Mouse (Mus musculus) CH12.LX (cell line): ENCODE data around the gene Tex33. TPM values are rescaled to one million over a fixed set of nuclear protein-coding genes. Genes with fewer than 3 reads are reported as not detected.

Source experiments
- DNase-seq: peaks from one replicate; pipeline ENCODE4 v3.0.0-alpha.2; 2013; ENCODE audit errors: extremely low read depth
- H3K27ac ChIP-seq: 2 replicates; pipeline ENCODE4 v1.5.1; 2012; ENCODE audit warnings: low read depth, mild to moderate bottlenecking, control low read depth, moderate library complexity; ENCODE audit not compliant: insufficient read depth
- H3K27me3 ChIP-seq: replicated peaks from 2 replicates; pipeline ENCODE3; 2012; ENCODE audit warnings: inconsistent platforms
- H3K36me3 ChIP-seq, 2 experiments: replicated peaks in 1 of 2; 2 replicates each; pipeline versions ENCODE3 to v1.6.1; 2012; ENCODE audit warnings: inconsistent platforms in 1 of 2, low read length in 1 of 2, mild to moderate bottlenecking in 1 of 2, mixed read lengths in 1 of 2, moderate library complexity in 1 of 2; ENCODE audit not compliant: control insufficient read depth in 1 of 2, insufficient read depth in 1 of 2
- H3K4me1 ChIP-seq, 2 experiments: 2 replicates each; pipeline ENCODE4 v1.6.1; 2012; ENCODE audit warnings: inconsistent platforms in 1 of 2, moderate library complexity in 1 of 2; ENCODE audit not compliant: insufficient read depth in 2 of 2, control insufficient read depth in 1 of 2
- H3K4me2 ChIP-seq: 2 replicates; pipeline ENCODE4 v1.6.1; 2012; ENCODE audit warnings: low read depth, mild to moderate bottlenecking, control low read depth; ENCODE audit not compliant: poor library complexity, insufficient read depth, severe bottlenecking
- H3K4me3 ChIP-seq, 3 experiments: fragments of 150-350 bp in 1 of 3; sonication (generic) in 1 of 3; replicated peaks in 1 of 3; 2 replicates each; pipeline versions ENCODE3 to v1.5.1; 2011 to 2012; ENCODE audit warnings: low read depth in 2 of 3, low read length in 2 of 3, mild to moderate bottlenecking in 2 of 3, moderate library complexity in 2 of 3, control low read depth in 1 of 3, improper control_type of control experiment in 1 of 3, inconsistent platforms in 1 of 3, mixed read lengths in 1 of 3; ENCODE audit not compliant: poor library complexity in 1 of 3
- H3K79me2 ChIP-seq: replicated peaks from 2 replicates; pipeline ENCODE4 v1.6.1; 2012; ENCODE audit warnings: mild to moderate bottlenecking, moderate library complexity; ENCODE audit not compliant: control insufficient read depth, poor library complexity, insufficient read depth, severe bottlenecking; ENCODE audit errors: extremely low read depth
- H3K9ac ChIP-seq: 2 replicates; pipeline ENCODE4 v1.6.1; 2012; ENCODE audit warnings: low read depth, mild to moderate bottlenecking, control low read depth, moderate library complexity; ENCODE audit not compliant: insufficient read depth
- H3K9me3 ChIP-seq: replicated peaks from 2 replicates; pipeline ENCODE3; 2012; ENCODE audit warnings: low read length, inconsistent platforms, mixed read lengths
- BHLHE40 ChIP-seq: IDR thresholded peaks from 2 replicates; pipeline ENCODE4 v1.6.1; 2011; ENCODE audit warnings: mild to moderate bottlenecking, low read depth, low read length, improper control_type of control experiment
- CTCF ChIP-seq, 2 experiments: IDR thresholded peaks in 1 of 2; conservative IDR thresholded peaks in 1 of 2; 2 replicates each; pipeline ENCODE4 v1.5.1; 2011 to 2012; ENCODE audit warnings: low read depth in 2 of 2, low read length in 2 of 2, improper control_type of control experiment in 1 of 2, inconsistent platforms in 1 of 2, mild to moderate bottlenecking in 1 of 2, moderate library complexity in 1 of 2
- E2F4 ChIP-seq: IDR thresholded peaks from 2 replicates; pipeline ENCODE4 v1.6.1; 2011; ENCODE audit warnings: low read depth, low read length, improper control_type of control experiment; ENCODE audit not compliant: insufficient replicate concordance
- ELF1 ChIP-seq: IDR thresholded peaks from 2 replicates; pipeline ENCODE4 v1.6.1; 2014; ENCODE audit warnings: low read depth, mild to moderate bottlenecking, inconsistent platforms, low read length, improper control_type of control experiment
- ETS1 ChIP-seq: conservative IDR thresholded peaks from 2 replicates; pipeline ENCODE4 v1.6.1; 2012; ENCODE audit warnings: low read depth, mild to moderate bottlenecking, inconsistent platforms, low read length, improper control_type of control experiment, moderate library complexity
- HCFC1 ChIP-seq: IDR thresholded peaks from 2 replicates; pipeline ENCODE4 v1.6.1; 2012; ENCODE audit warnings: low read depth, mild to moderate bottlenecking, inconsistent platforms, low read length, improper control_type of control experiment
- IRF4 ChIP-seq: IDR thresholded peaks from 2 replicates; pipeline ENCODE4 v1.6.1; 2014; ENCODE audit warnings: low read depth, mild to moderate bottlenecking, inconsistent platforms, low read length, improper control_type of control experiment
- MAFK ChIP-seq: IDR thresholded peaks from 2 replicates; pipeline ENCODE4 v1.6.1; 2011; ENCODE audit warnings: low read length, improper control_type of control experiment; ENCODE audit not compliant: insufficient replicate concordance
- MAX ChIP-seq: IDR thresholded peaks from 2 replicates; pipeline ENCODE4 v1.6.1; 2011; ENCODE audit warnings: low read length, improper control_type of control experiment
- MAZ ChIP-seq: IDR thresholded peaks from 2 replicates; pipeline ENCODE4 v1.6.1; 2012; ENCODE audit warnings: low read depth, mild to moderate bottlenecking, inconsistent platforms, low read length, improper control_type of control experiment, moderate library complexity
- MXI1 ChIP-seq: IDR thresholded peaks from 2 replicates; pipeline ENCODE4 v1.6.1; 2011; ENCODE audit warnings: mild to moderate bottlenecking, low read depth, low read length, improper control_type of control experiment
- MYC ChIP-seq: IDR thresholded peaks from 2 replicates; pipeline ENCODE4 v1.6.1; 2011; ENCODE audit warnings: low read depth, mild to moderate bottlenecking, improper control_type of control experiment, low read length
- NRF1 ChIP-seq: IDR thresholded peaks from 2 replicates; pipeline ENCODE4 v1.6.1; 2014; ENCODE audit warnings: low read depth, mild to moderate bottlenecking, inconsistent platforms, low read length, improper control_type of control experiment, moderate library complexity
- POLR2AphosphoS2 ChIP-seq: IDR thresholded peaks from 2 replicates; pipeline ENCODE4 v1.6.1; 2011; ENCODE audit warnings: low read depth, low read length, improper control_type of control experiment
- RAD21 ChIP-seq: IDR thresholded peaks from 2 replicates; pipeline ENCODE4 v1.6.1; 2011; ENCODE audit warnings: low read depth, mild to moderate bottlenecking, low read length, improper control_type of control experiment, moderate library complexity
- SIN3A ChIP-seq: IDR thresholded peaks from 2 replicates; pipeline ENCODE4 v1.6.1; 2012; ENCODE audit warnings: low read length, improper control_type of control experiment, inconsistent platforms
- SMC3 ChIP-seq: IDR thresholded peaks from 2 replicates; pipeline ENCODE4 v1.6.1; 2011; ENCODE audit warnings: low read depth, low read length, improper control_type of control experiment
- TBP ChIP-seq: conservative IDR thresholded peaks from 2 replicates; pipeline ENCODE4 v1.6.1; 2011; ENCODE audit warnings: low read depth, low read length, improper control_type of control experiment
- UBTF ChIP-seq: IDR thresholded peaks from 2 replicates; pipeline ENCODE4 v1.6.1; 2012; ENCODE audit warnings: low read depth, mild to moderate bottlenecking, inconsistent platforms, low read length, improper control_type of control experiment, moderate library complexity
- USF2 ChIP-seq: conservative IDR thresholded peaks from 2 replicates; pipeline ENCODE4 v1.6.1; 2011; ENCODE audit warnings: low read depth, low read length, improper control_type of control experiment
- ZKSCAN1 ChIP-seq: IDR thresholded peaks from 2 replicates; pipeline ENCODE4 v1.6.1; 2012; ENCODE audit warnings: low read depth, inconsistent platforms, low read length, improper control_type of control experiment, borderline replicate concordance
- ZMIZ1 ChIP-seq: IDR thresholded peaks from 2 replicates; pipeline ENCODE4 v1.6.1; 2012; ENCODE audit warnings: low read depth, mild to moderate bottlenecking, inconsistent platforms, low read length, improper control_type of control experiment
- dilution Hi-C: fragments of 300-500 bp; cut with MboI; formaldehyde crosslinking; loops from 2 replicates; pipeline ENCODE4 v1.14.3; 2020; ENCODE audit warnings: low sequenced_read_pairs; ENCODE audit not compliant: extremely low pct_unique_long_range_greater_than_20kb, extremely low pct_ligation_motif_present
- in situ Hi-C: fragments of 300-500 bp; cut with MboI; formaldehyde crosslinking; loops from 3 replicates; pipeline ENCODE4 v1.14.3; 2019; ENCODE audit warnings: low sequenced_read_pairs, low pct_ligation_motif_present, low pct_unique_long_range_greater_than_20kb, mixed read lengths
- polyA plus RNA-seq: library from polyadenylated mRNA; unstranded; fragments of >175 nt; gene quantifications from 2 replicates; pipeline ENCODE4 v1.2.1, GENCODE M21; 2012; ENCODE audit warnings: low read depth; ENCODE audit not compliant: insufficient read length
- total RNA-seq, 2 experiments: library from RNA; depleted of rRNA; stranded (reverse); fragments of 300-350 nt in 1 of 2; fragments of >200 nt in 1 of 2; gene quantifications; 2 replicates each; pipeline ENCODE4 v1.2.3; 2012 to 2014

The Tex33 gene
- total and polyA plus RNA-seq, 3 experiments, result not detected

GRCm38 (mm10) chr15:78405098-78405497 is 9.4 kb upstream of the Tex33 start:
- Histone ChIP-seq H3K4me3 (peak overlapping the region in 1 of 3 experiments; percentile 75), H3K9me3 (no peaks in the 10 kb centered on the region), H3K79me2 (no peaks in the 10 kb centered on the region), H3K4me1 (peaks cover 3 to 17% of the 10 kb centered on the region in 2 experiments), H3K36me3 (peaks cover 2 to 4% of the 10 kb centered on the region in 2 experiments), H3K27ac (no peak overlapping the region), H3K4me2 (0 out of 2 replicates have a peak overlapping the region, but pooled peaks have one; percentile 60), H3K27me3 (peaks cover 24% of the 10 kb centered on the region), H3K9ac (no peak overlapping the region)
- no peak for TF ChIP-seq MAZ
- TF ChIP-seq BHLHE40, result no peak
- no peak for TF ChIP-seq ELF1
- no peak for TF ChIP-seq MXI1
- no peak for TF ChIP-seq ETS1
- no peak for TF ChIP-seq ZKSCAN1
- DNase-seq, result no peak
- dilution Hi-C loops, result no loop called here
- in situ Hi-C loops, result no loop called here

GRCm38 (mm10) chr15:78403896-78404295 is 8.2 kb upstream of the Tex33 start:
- no peak for DNase-seq
- no peak overlapping the region for H3K27ac ChIP-seq
- no peak overlapping the region for H3K9ac ChIP-seq
- no peaks in the 10 kb centered on the region for H3K79me2 ChIP-seq
- peaks cover 3 to 17% of the 10 kb centered on the region in 2 experiments for H3K4me1 ChIP-seq
- TF ChIP-seq ZMIZ1 (no peak), UBTF (no peak), ELF1 (no peak), TBP (no peak), MAZ (no peak)
- peaks cover 33% of the 10 kb centered on the region for H3K27me3 ChIP-seq
- H3K4me2 ChIP-seq, result no peak overlapping the region
- no peaks in the 10 kb centered on the region for H3K9me3 ChIP-seq
- dilution Hi-C loops (no loop called here), in situ Hi-C loops (no loop called here)
- no peaks in the 10 kb centered on the region for H3K36me3 ChIP-seq
- H3K4me3 ChIP-seq, result no peak overlapping the region

GRCm38 (mm10) chr15:78403301-78403741 is 7.6 kb upstream of the Tex33 start:
- in situ Hi-C loops, result no loop called here
- DNase-seq, result no peak
- Histone ChIP-seq H3K4me2 (no peak overlapping the region), H3K79me2 (no peaks in the 10 kb centered on the region), H3K4me1 (peaks cover 3 to 17% of the 10 kb centered on the region in 2 experiments), H3K9me3 (no peaks in the 10 kb centered on the region), H3K9ac (no peak overlapping the region), H3K36me3 (no peaks in the 10 kb centered on the region), H3K27me3 (peaks cover 37% of the 10 kb centered on the region), H3K4me3 (no peak overlapping the region), H3K27ac (no peak overlapping the region)
- dilution Hi-C loops, result no loop called here
- no peak for TF ChIP-seq ZMIZ1
- TF ChIP-seq IRF4, result no peak
- no peak for TF ChIP-seq MYC
- TF ChIP-seq SIN3A, result no peak
- TF ChIP-seq NRF1, result no peak
- TF ChIP-seq MAX, result no peak
- TF ChIP-seq E2F4, result no peak
- no peak for TF ChIP-seq HCFC1
- TF ChIP-seq RAD21, result no peak
- no peak for TF ChIP-seq SMC3
- no peak for TF ChIP-seq CTCF (conservative IDR thresholded peaks at IDR 0.05 in 1 of 2, IDR thresholded peaks at IDR 0.05 in 1 of 2; ENCODE audit: low read depth in 2 of 2, low read length in 2 of 2)
- TF ChIP-seq USF2, result no peak
- no peak for TF ChIP-seq POLR2AphosphoS2
- no peak for TF ChIP-seq UBTF
- TF ChIP-seq MAFK, result no peak
